Mouse (Mus musculus) cortical plate, adult 2 months (tissue): ENCODE results near the gene Ccdc43. TPM values are rescaled to one million over a fixed set of nuclear protein-coding genes. Genes with fewer than 3 reads are reported as not detected.
"Not testable (repeated sequence)": the region's sequence is repeated elsewhere in the genome, so short reads cannot be mapped to it uniquely, and the experiment has no call there.

Experiments used
- H3K27ac ChIP-seq: fragments of 200-500 bp; 2 replicates; pipeline ENCODE4 v1.5.1; 2012; ENCODE audit warnings: low read length, control low read depth, inconsistent platforms; ENCODE audit not compliant: insufficient read depth
- H3K4me1 ChIP-seq: fragments of 200-500 bp; 2 replicates; pipeline ENCODE4 v1.6.1; 2011; ENCODE audit warnings: low read length; ENCODE audit not compliant: control insufficient read depth, insufficient read depth
- H3K4me3 ChIP-seq: fragments of 200-500 bp; 2 replicates; pipeline ENCODE4 v1.5.1; 2011; ENCODE audit warnings: mild to moderate bottlenecking, low read length, control low read depth; ENCODE audit not compliant: insufficient read depth
- CTCF ChIP-seq: fragments of 200-500 bp; IDR thresholded peaks from 2 replicates; pipeline ENCODE4 v1.5.1; 2011; ENCODE audit warnings: mild to moderate bottlenecking, control low read depth, low read length; ENCODE audit not compliant: insufficient read depth; ENCODE audit errors: extremely low read depth
- POLR2A ChIP-seq: fragments of 200-500 bp; IDR thresholded peaks from 2 replicates; pipeline ENCODE4 v1.6.1; 2011; ENCODE audit warnings: mild to moderate bottlenecking, low read length, control low read depth; ENCODE audit not compliant: insufficient read depth; ENCODE audit errors: extremely low read depth
- polyA plus RNA-seq: library from polyadenylated mRNA; depleted of rRNA; stranded (reverse); fragments of >200 nt; gene quantifications from 2 replicates; pipeline ENCODE4 v1.2.3, GENCODE M21; 2012

Gene Ccdc43
- polyA plus RNA-seq, 1 experiment = 24.4 TPM

DNA sequence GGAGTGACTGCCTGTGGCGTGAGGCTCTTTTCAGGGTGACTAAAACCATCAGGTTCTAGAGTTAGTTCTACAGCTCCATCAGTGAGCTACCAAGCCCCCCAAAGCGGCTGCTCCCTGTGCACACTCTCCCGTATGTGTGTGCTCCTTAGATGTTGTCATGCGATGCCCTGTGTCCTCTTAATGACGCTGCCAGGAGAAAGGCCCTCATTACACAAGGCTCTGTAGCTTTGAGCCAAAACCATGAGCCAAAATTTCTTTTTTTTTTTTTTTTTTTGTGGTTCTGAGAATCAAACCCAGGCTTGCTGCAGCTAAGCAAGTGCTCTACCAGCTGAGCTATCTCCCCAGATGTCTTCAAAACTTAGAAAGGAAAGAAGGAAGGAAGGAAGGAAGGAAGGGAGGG lies 35.6 kb upstream of the Ccdc43 start:
- TF ChIP-seq POLR2A (no peak), CTCF (no peak)
- Histone ChIP-seq H3K4me1 (no peaks in the 10 kb centered on the region), H3K27ac (no peak overlapping the region), H3K4me3 (no peak overlapping the region)

DNA sequence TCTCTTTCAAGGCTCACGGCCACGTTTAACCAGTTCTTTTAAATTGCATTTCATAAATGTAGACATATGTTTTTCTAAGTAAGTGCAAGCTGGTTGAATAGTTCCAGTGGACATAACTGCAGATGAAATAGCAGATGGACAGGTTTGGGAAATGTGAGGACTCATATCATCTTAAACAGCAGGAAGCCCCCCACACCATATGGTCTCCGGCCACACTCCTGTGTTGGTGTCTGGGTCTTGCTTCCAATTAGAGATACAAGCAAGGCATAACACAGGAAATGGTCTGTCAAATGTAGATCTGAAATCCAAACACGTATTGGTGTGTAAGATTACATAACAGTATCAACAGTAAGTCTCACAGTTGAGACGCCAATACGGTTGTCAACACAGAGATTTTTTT lies 33.8 kb upstream of the Ccdc43 start:
- no peak overlapping the region for H3K27ac ChIP-seq
- no peak overlapping the region for H3K4me3 ChIP-seq
- TF ChIP-seq POLR2A (no peak), CTCF (no peak)
- H3K4me1 ChIP-seq = no peaks in the 10 kb centered on the region

DNA sequence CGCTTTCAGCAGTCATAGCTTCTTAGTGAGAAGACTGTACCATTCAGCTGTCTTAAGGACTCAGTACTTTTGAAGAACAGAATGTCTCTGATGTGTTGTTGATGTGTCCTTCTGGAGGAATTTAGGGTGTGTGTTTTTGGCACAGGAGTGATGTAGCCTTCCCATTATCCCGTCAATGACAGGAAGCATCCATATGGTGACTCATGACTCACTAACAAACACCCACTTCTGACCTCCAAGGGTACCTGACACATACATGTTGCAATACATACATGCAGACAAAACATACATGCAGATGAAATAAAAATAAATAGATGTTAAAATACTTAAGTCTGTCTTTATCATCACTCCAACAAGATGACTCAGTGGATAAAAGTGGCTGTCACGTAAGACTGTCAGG lies 32.3 kb upstream of the Ccdc43 start:
- TF ChIP-seq POLR2A (no peak), CTCF (no peak)

DNA sequence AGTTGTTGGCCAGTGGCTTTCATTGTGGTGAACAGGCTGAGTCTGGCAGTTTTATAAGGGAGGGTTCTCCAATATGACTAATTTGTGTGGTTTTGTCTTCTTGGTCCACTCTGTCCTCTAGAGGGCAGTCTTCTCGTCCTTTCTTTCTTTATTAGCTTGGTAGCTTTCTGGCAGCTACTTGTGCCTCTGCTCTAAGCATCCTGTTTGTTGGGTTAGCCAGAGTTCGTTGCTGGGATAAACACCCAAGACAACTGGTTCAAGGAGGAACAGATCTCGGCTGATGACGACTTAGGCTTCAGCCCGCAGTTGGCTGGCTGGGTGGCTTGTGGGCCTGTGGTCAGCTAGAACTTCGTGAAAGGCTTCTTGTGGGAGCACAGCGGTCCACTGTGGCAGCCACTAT lies 31.0 kb upstream of the Ccdc43 start:
- TF ChIP-seq CTCF (peak; percentile 36; the same call in 1 of the 2 replicates), POLR2A (no peak)
- no peaks in the 10 kb centered on the region for H3K4me1 ChIP-seq
- no peak overlapping the region for H3K27ac ChIP-seq
- H3K4me3 ChIP-seq = no peak overlapping the region

More for the DNA sequence above, 32.3 kb upstream of the Ccdc43 start:
- H3K4me1 ChIP-seq = no peaks in the 10 kb centered on the region
- no peak overlapping the region for H3K4me3 ChIP-seq
- no peak overlapping the region for H3K27ac ChIP-seq

DNA sequence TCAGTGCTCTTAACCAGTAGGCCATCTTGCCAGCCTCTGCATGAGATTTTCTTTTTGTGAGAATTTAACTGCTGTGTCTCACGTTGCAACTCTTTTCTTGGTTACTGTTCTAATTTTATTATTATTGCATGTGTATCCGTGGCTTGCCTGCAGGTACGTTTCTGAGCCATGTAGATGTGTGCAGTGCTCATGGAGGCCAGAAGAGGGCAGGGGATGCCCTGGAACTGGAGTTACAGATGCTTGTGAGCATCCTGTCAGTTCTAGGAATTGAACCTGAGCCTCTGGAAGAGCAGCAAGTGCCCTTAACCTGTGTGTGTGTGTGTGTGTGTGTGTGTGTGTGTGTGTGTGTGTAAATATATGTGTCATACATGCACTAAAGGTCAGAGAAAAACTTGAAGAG lies 28.0 kb upstream of the Ccdc43 start:
- H3K27ac ChIP-seq = no peak overlapping the region
- no peaks in the 10 kb centered on the region for H3K4me1 ChIP-seq
- H3K4me3 ChIP-seq = no peak overlapping the region
- TF ChIP-seq CTCF (peak; percentile 39), POLR2A (no peak)

DNA sequence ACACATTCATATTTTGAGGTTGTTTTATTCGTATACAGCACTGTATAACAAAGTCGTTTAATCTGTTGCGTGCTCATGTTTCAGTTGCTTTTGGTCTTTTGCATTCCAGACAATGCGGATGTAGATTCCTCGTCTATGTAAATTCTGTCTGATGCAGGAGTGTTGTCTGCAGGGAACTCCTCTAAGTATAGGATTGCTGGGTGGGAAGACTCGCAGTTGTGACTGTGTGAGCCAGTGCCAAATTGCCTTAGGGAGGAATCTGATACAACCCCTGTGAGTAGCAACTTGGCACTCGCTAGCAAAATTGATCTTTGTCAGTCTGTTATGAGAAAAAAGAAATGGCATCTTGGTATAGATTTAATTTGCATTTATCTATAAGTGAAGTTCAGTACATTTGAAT lies 18.6 kb upstream of the Ccdc43 start:
- TF ChIP-seq POLR2A = no peak
- no peak overlapping the region for H3K4me3 ChIP-seq
- H3K27ac ChIP-seq = no peak overlapping the region
- no peaks in the 10 kb centered on the region; the same call in 1 of the 2 replicates for H3K4me1 ChIP-seq

DNA sequence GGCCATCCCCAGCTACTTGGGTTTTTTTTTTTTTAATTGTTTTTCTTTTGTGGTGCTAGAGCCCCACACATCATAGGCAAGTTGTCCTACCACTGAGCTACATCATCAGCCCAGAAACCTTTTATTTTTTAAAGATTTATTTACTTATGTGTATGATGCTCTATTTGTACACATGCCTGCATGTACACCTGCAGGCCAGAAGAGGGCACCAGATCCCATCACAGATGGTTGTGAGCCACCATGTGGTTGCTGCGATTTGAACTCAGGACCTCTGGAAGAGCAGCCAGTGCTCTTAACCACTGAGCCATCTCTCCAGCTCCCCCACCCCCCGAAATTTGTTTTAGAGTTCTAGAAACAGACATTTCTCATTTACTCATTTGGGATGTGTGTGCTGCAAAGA lies 17.0 kb upstream of the Ccdc43 start:
- H3K27ac ChIP-seq, H3K4me3 ChIP-seq, H3K4me1 ChIP-seq: not testable (repeated sequence)

DNA sequence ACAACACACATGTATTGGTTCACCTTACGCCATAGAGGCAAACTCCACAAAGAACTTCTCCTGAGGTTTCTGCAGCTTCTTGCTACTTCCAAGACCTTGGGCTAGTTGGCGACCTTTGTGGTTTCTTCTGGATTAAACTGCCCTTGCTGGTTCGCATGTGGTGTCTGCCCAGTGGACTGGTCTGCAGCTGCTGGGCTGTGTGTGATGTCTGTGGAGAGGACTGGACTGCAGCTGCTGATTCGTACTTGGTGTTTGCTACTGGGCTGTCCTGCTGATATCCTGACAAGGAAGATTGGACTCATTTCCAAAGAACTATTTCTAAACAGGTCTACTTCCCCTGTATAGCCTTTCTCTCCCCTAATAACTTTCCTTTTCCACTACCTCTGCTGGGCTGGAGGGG lies 14.8 kb upstream of the Ccdc43 start:
- Histone ChIP-seq H3K4me3 (no peak overlapping the region), H3K4me1 (no peaks in the 10 kb centered on the region; the same call in 1 of the 2 replicates), H3K27ac (no peak overlapping the region)
- TF ChIP-seq POLR2A (no peak), CTCF (no peak)

DNA sequence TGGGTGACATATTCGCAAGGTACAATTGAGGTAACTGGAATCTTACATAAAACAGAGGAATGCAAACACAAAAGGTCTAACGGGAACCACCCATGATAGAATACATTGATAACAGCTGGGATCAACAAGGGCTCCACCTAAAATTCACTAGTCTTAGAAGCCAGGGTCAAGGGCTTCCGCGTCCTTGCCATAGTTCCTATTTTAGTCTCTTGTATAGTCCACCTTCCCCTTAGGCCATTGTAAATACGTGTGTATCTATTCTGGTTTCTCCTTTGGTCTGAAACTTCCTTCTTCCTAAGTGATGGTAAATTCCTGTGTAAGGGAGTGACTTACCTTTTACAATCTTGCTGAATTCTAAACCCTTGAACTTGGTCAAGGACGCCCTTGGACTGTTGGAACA lies 4.6 kb upstream of the Ccdc43 start:
- not testable (repeated sequence) for H3K27ac ChIP-seq, H3K4me3 ChIP-seq, H3K4me1 ChIP-seq

DNA sequence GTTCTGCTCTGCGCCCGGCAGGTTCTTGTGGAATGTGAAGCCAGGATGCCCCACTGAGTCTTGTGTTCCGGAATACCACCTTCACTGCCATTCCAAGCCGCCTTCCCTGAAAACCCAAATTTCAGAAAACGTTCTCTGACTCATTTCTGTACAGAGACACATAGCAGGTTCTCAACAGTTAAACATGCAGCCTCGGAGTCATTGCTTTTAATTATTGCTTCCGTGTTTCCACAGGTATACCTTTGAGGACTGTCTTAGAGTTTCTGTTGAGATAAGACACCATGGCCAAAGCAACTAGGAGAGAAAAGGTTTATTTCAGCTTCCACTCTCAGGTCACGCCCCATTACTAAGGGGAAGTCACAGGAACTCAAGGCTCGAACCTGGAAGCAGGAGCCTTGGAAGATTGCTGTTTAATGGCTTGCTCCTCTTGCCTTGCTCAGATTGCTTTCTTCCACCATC lies 465 bp upstream of the Ccdc43 start:
- peaks cover 1% of the 10 kb centered on the region; the same call in 1 of the 2 replicates for H3K4me1 ChIP-seq

DNA sequence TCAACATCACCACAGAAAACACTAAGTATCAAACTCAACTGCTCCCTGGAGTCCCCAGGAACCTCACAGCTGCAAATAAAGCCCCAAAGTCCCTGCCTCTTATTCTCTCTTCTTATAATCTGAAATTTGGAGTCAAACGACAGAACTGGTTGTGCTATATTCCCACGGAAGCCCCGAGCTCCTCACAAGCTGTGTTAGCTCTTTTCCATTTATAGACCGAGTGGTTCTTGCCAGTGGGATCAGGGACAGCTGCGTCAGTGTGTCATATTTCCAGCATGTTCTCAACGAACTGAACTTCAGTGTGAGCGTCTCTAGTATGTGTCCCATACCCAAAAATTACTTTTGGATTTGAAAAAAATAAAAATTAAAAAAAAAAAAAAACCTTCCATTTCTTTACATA lies 2.3 kb downstream of the Ccdc43 start:
- peaks cover 1% of the 10 kb centered on the region; the same call in 1 of the 2 replicates for H3K4me1 ChIP-seq
- TF ChIP-seq CTCF = no peak
- no peak for TF ChIP-seq POLR2A
- H3K27ac ChIP-seq = no peak overlapping the region
- no peak overlapping the region for H3K4me3 ChIP-seq

More for the DNA sequence above, 465 bp upstream of the Ccdc43 start:
- Histone ChIP-seq H3K27ac (peak overlapping the region; percentile 51), H3K4me3 (peak overlapping the region; percentile 82)
- TF ChIP-seq POLR2A = no peak
- no peak for TF ChIP-seq CTCF
